Mouse (Mus musculus) CH12.LX (cell line): ENCODE measurements at regions not wholly inside any gene's neighbourhood (a gene's known extent, or its start where the extent isn't known, plus 50 kb on each side); places are given as distances from the start of the nearest gene placed in this dataset.

Source experiments
- DNase-seq: peaks from one replicate; pipeline ENCODE4 v3.0.0-alpha.2; 2013; ENCODE audit errors: extremely low read depth
- H3K27ac ChIP-seq: 2 replicates; pipeline ENCODE4 v1.5.1; 2012; ENCODE audit warnings: low read depth, mild to moderate bottlenecking, control low read depth, moderate library complexity; ENCODE audit not compliant: insufficient read depth
- H3K27me3 ChIP-seq: replicated peaks from 2 replicates; pipeline ENCODE3; 2012; ENCODE audit warnings: inconsistent platforms
- H3K36me3 ChIP-seq, 2 experiments: replicated peaks in 1 of 2; 2 replicates each; pipeline versions ENCODE3 to v1.6.1; 2012; ENCODE audit warnings: inconsistent platforms in 1 of 2, low read length in 1 of 2, mild to moderate bottlenecking in 1 of 2, mixed read lengths in 1 of 2, moderate library complexity in 1 of 2; ENCODE audit not compliant: control insufficient read depth in 1 of 2, insufficient read depth in 1 of 2
- H3K4me1 ChIP-seq, 2 experiments: 2 replicates each; pipeline ENCODE4 v1.6.1; 2012; ENCODE audit warnings: inconsistent platforms in 1 of 2, moderate library complexity in 1 of 2; ENCODE audit not compliant: insufficient read depth in 2 of 2, control insufficient read depth in 1 of 2
- H3K4me2 ChIP-seq: 2 replicates; pipeline ENCODE4 v1.6.1; 2012; ENCODE audit warnings: low read depth, mild to moderate bottlenecking, control low read depth; ENCODE audit not compliant: poor library complexity, insufficient read depth, severe bottlenecking
- H3K4me3 ChIP-seq, 3 experiments: fragments of 150-350 bp in 1 of 3; sonication (generic) in 1 of 3; replicated peaks in 1 of 3; 2 replicates each; pipeline versions ENCODE3 to v1.5.1; 2011 to 2012; ENCODE audit warnings: low read depth in 2 of 3, low read length in 2 of 3, mild to moderate bottlenecking in 2 of 3, moderate library complexity in 2 of 3, control low read depth in 1 of 3, improper control_type of control experiment in 1 of 3, inconsistent platforms in 1 of 3, mixed read lengths in 1 of 3; ENCODE audit not compliant: poor library complexity in 1 of 3
- H3K79me2 ChIP-seq: replicated peaks from 2 replicates; pipeline ENCODE4 v1.6.1; 2012; ENCODE audit warnings: mild to moderate bottlenecking, moderate library complexity; ENCODE audit not compliant: control insufficient read depth, poor library complexity, insufficient read depth, severe bottlenecking; ENCODE audit errors: extremely low read depth
- H3K9ac ChIP-seq: 2 replicates; pipeline ENCODE4 v1.6.1; 2012; ENCODE audit warnings: low read depth, mild to moderate bottlenecking, control low read depth, moderate library complexity; ENCODE audit not compliant: insufficient read depth
- H3K9me3 ChIP-seq: replicated peaks from 2 replicates; pipeline ENCODE3; 2012; ENCODE audit warnings: low read length, inconsistent platforms, mixed read lengths
- CHD1 ChIP-seq: IDR thresholded peaks from 2 replicates; pipeline ENCODE4 v1.6.1; 2012; ENCODE audit warnings: low read depth, low read length, improper control_type of control experiment, inconsistent platforms
- ELF1 ChIP-seq: IDR thresholded peaks from 2 replicates; pipeline ENCODE4 v1.6.1; 2014; ENCODE audit warnings: low read depth, mild to moderate bottlenecking, inconsistent platforms, low read length, improper control_type of control experiment
- EP300 ChIP-seq: IDR thresholded peaks from 2 replicates; pipeline ENCODE4 v1.6.1; 2011; ENCODE audit warnings: low read length, improper control_type of control experiment
- HCFC1 ChIP-seq: IDR thresholded peaks from 2 replicates; pipeline ENCODE4 v1.6.1; 2012; ENCODE audit warnings: low read depth, mild to moderate bottlenecking, inconsistent platforms, low read length, improper control_type of control experiment
- JUND ChIP-seq: conservative IDR thresholded peaks from 2 replicates; pipeline ENCODE4 v1.6.1; 2011; ENCODE audit warnings: low read depth, low read length, improper control_type of control experiment
- MEF2A ChIP-seq: IDR thresholded peaks from 2 replicates; pipeline ENCODE4 v1.6.1; 2014; ENCODE audit warnings: low read depth, mild to moderate bottlenecking, inconsistent platforms, low read length, improper control_type of control experiment, borderline replicate concordance
- MYC ChIP-seq: IDR thresholded peaks from 2 replicates; pipeline ENCODE4 v1.6.1; 2011; ENCODE audit warnings: low read depth, mild to moderate bottlenecking, improper control_type of control experiment, low read length
- POLR2AphosphoS2 ChIP-seq: IDR thresholded peaks from 2 replicates; pipeline ENCODE4 v1.6.1; 2011; ENCODE audit warnings: low read depth, low read length, improper control_type of control experiment
- RAD21 ChIP-seq: IDR thresholded peaks from 2 replicates; pipeline ENCODE4 v1.6.1; 2011; ENCODE audit warnings: low read depth, mild to moderate bottlenecking, low read length, improper control_type of control experiment, moderate library complexity
- TCF12 ChIP-seq: IDR thresholded peaks from 2 replicates; pipeline ENCODE4 v1.6.1; 2014; ENCODE audit warnings: low read depth, mild to moderate bottlenecking, inconsistent platforms, low read length, improper control_type of control experiment
- ZKSCAN1 ChIP-seq: IDR thresholded peaks from 2 replicates; pipeline ENCODE4 v1.6.1; 2012; ENCODE audit warnings: low read depth, inconsistent platforms, low read length, improper control_type of control experiment, borderline replicate concordance
- dilution Hi-C: fragments of 300-500 bp; cut with MboI; formaldehyde crosslinking; loops from 2 replicates; pipeline ENCODE4 v1.14.3; 2020; ENCODE audit warnings: low sequenced_read_pairs; ENCODE audit not compliant: extremely low pct_unique_long_range_greater_than_20kb, extremely low pct_ligation_motif_present
- in situ Hi-C: fragments of 300-500 bp; cut with MboI; formaldehyde crosslinking; loops from 3 replicates; pipeline ENCODE4 v1.14.3; 2019; ENCODE audit warnings: low sequenced_read_pairs, low pct_ligation_motif_present, low pct_unique_long_range_greater_than_20kb, mixed read lengths

DNA sequence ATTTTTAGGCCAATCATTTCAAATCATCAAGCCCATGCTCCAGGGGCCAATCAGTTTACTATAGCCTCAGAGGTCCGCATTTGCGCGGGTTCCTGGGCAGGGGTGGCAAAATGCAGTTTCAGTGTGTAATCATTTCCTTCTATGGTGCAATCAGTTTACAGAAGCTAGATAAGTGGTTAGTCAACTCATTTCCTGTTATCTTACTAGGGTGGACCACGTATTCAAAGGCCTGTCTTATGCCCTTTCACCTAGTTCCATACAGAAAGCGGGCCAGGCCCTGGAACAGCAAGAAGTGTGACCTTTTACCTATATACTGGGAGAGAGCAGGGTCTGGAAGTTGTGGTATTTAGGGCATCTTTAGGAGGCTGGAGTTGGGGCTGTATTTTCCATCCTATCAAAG lies 62.0 kb upstream of the Qrfpr start:
- H3K36me3 ChIP-seq: no peaks in the 10 kb centered on the region
- no peak overlapping the region for H3K4me3 ChIP-seq
- in situ Hi-C loops (no loop called here), dilution Hi-C loops (no loop called here)
- H3K79me2 ChIP-seq: no peaks in the 10 kb centered on the region
- no peaks in the 10 kb centered on the region for H3K4me1 ChIP-seq
- H3K27ac ChIP-seq: no peak overlapping the region
- DNase-seq: no peak
- no peak overlapping the region for H3K9ac ChIP-seq
- no peaks in the 10 kb centered on the region for H3K27me3 ChIP-seq
- H3K9me3 ChIP-seq: peaks cover 8% of the 10 kb centered on the region
- TF ChIP-seq JUND (no peak), TCF12 (no peak)
- no peak overlapping the region for H3K4me2 ChIP-seq

DNA sequence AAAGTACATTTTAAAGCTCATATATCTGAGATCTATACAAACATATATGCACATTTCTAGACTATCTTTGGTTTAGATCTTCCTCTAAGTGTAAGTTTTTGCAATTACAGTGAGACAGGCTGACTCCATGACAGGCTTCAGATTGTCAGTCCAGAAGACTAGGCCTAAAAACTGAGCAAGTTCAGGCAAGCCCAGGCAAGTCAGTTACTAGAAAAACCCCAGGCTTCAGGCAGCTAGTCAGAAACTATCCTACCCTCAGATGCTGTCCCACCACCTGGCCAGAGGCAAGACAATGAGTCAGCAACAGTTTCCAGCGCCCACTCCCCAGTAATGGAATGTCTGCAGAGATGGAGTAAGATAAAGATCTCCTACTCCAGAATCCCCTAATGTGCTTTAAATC lies 53.4 kb upstream of the Qrfpr start:
- Histone ChIP-seq H3K9me3 (peaks cover 6% of the 10 kb centered on the region), H3K9ac (no peak overlapping the region), H3K4me3 (no peak overlapping the region), H3K79me2 (no peaks in the 10 kb centered on the region), H3K4me2 (no peak overlapping the region)
- DNase-seq: peak; percentile 41
- in situ Hi-C loops: no loop called here
- TF ChIP-seq POLR2AphosphoS2 (no peak), ZKSCAN1 (no peak), HCFC1 (0 out of 2 replicates have a peak, but pooled peaks have one; percentile 25), RAD21 (no peak), CHD1 (peak; percentile 97), EP300 (peak; percentile 54; the same call in 1 of the 2 replicates), MYC (no peak), ELF1 (no peak), MEF2A (no peak)
- TF ChIP-seq, all 38 proteins: peak for 3
- H3K27ac ChIP-seq: no peak overlapping the region
- H3K36me3 ChIP-seq: no peaks in the 10 kb centered on the region
- H3K27me3 ChIP-seq: no peaks in the 10 kb centered on the region
- H3K4me1 ChIP-seq: peaks cover 0 to 13% of the 10 kb centered on the region in 2 experiments; a peak in 1 of 4 replicates
- dilution Hi-C loops: no loop called here
